Mouse (Mus musculus) midbrain, embryonic 11.5 days (tissue): ENCODE data around the gene Dynlt1b. TPM values are rescaled to one million over a fixed set of nuclear protein-coding genes. Genes with fewer than 3 reads are reported as not detected.
"Not testable (repeated sequence)": the region's sequence is repeated elsewhere in the genome, so short reads cannot be mapped to it uniquely, and the experiment has no call there.

Experiments
- ATAC-seq: fragments of 200-750 bp; cut with Nextera tagmentation; 2 replicates; pipeline ENCODE4 v1.8.0; 2017; ENCODE audit warnings: moderate TSS enrichment, moderate library complexity; ENCODE audit not compliant: low FRiP score
- DNase-seq: peaks from one replicate; pipeline ENCODE4 v3.0.0; 2015; ENCODE audit warnings: low spot score; ENCODE audit errors: missing footprints
- H3K27ac ChIP-seq: fragments of 300-500 bp; sonication (generic); 2 replicates; pipeline ENCODE4 v1.5.1; 2014; ENCODE audit warnings: low read depth, low read length
- H3K27me3 ChIP-seq: fragments of 300-500 bp; sonication (generic); 2 replicates; pipeline ENCODE4 v1.6.1; 2014; ENCODE audit warnings: mild to moderate bottlenecking, low read length, moderate library complexity, mixed read lengths; ENCODE audit not compliant: control insufficient read depth, insufficient read depth
- H3K36me3 ChIP-seq: fragments of 300-500 bp; sonication (generic); 2 replicates; pipeline ENCODE4 v1.6.1; 2014; ENCODE audit warnings: mild to moderate bottlenecking, low read length, moderate library complexity, mixed read lengths; ENCODE audit not compliant: control insufficient read depth, insufficient read depth
- H3K4me1 ChIP-seq: fragments of 300-500 bp; sonication (generic); 2 replicates; pipeline ENCODE4 v1.6.1; 2014; ENCODE audit warnings: low read length; ENCODE audit not compliant: control insufficient read depth, insufficient read depth
- H3K4me2 ChIP-seq: fragments of 300-500 bp; sonication (generic); 2 replicates; pipeline ENCODE4 v1.6.1; 2014; ENCODE audit warnings: mild to moderate bottlenecking, moderate library complexity
- H3K4me3 ChIP-seq: fragments of 300-500 bp; sonication (generic); 2 replicates; pipeline ENCODE4 v1.5.1; 2014; ENCODE audit warnings: low read depth, low read length
- H3K9ac ChIP-seq: fragments of 300-500 bp; sonication (generic); 2 replicates; pipeline ENCODE4 v1.6.1; 2014; ENCODE audit warnings: low read length
- H3K9me3 ChIP-seq: fragments of 300-500 bp; sonication (generic); 2 replicates; pipeline ENCODE4 v1.6.1; 2016; ENCODE audit warnings: low read length; ENCODE audit not compliant: control insufficient read depth
- WGBS: fragments of 180-500 bp; shearing (Covaris S2); extraction: QIAGEN DNeasy Blood & Tissue Kit; methylation state at CpG from one replicate; pipeline ENCODE4 v1.1.7; 2014; 5-methylcytosine and 5-hydroxymethylcytosine counted together
- polyA plus RNA-seq: library from polyadenylated mRNA; unstranded; fragments of >200 nt; fragmentation: Nextera tagmentation; extraction: Ambion mirVana; gene quantifications from 2 replicates; pipeline ENCODE4 v1.2.1, GENCODE M21; 2014

The Dynlt1b gene
- polyA plus RNA-seq = 673 and 680 TPM in 2 replicates

DNA sequence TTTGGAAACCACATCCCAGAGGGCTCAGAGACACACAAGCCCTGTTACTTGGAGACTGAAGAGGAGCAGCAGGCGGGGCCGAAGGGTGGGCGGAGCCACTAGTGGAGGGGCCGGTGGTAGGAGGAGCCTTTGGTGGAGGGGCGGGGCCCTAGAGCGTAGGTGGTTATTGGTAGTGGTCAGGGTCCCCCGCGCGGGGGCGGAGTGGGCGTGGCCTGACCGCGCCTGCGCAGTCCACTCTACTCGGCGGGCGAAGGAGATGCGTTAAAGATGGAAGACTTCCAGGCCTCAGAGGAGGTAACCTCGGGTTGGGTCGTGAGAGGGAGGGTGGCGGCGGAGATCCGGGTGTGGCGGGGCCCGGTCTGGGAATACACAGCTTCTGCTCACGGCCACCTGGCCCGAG lies at the start of gene Dynlt1b:
Dynlt1b (plus strand) TSS at position 168 of the 400 bp plus-strand sequence.
- under 1% methylated on average over 27 of the region's 27 CpGs for WGBS
- Histone ChIP-seq H3K4me3 (peak within 1 kb of the TSS; percentile 50), H3K27ac (peak within 1 kb of the TSS; percentile 25; the same call in 1 of the 2 replicates), H3K4me2 (peak within 1 kb of the TSS; percentile 50), H3K9ac (peak within 1 kb of the TSS; percentile 79)
- not testable (repeated sequence) for H3K36me3 ChIP-seq, H3K4me1 ChIP-seq, H3K27me3 ChIP-seq, H3K9me3 ChIP-seq
- ATAC-seq (peak; percentile 98), DNase-seq (peak; percentile 100)

DNA sequence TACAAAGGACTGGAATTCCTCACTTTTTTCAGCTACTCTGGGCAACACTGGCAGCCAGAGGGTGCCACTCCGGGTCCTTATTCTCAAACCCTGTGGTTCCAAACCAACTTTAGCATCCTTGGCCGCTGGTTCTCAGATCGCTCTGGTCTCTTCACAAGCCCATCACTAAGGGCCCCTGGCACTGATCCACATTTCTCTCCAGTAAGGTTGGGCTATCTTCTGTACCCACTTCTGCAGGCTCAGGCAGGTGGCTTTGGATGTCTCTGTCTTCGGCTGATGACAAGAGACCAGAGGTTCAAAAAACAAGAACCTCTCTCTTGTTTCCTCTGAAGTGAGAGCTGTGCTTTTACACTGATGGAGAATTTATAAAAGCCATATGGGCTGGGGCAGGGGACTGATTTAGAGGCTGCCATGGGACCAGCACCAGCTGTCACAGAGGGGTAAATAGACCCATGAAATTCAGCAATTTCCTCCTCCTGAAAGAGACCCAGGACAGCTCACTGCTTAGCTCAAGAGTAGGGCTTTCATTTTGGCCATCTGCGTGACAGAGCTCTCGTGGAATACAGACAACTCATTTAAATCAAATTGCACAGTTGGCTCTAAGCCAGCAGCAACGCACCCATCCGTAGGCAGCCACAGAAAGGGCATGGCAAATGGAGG lies 49.6 kb upstream of the Dynlt1b start:
- not testable (repeated sequence) for H3K27ac ChIP-seq, H3K9me3 ChIP-seq, H3K36me3 ChIP-seq, H3K27me3 ChIP-seq, H3K9ac ChIP-seq, H3K4me2 ChIP-seq, H3K4me1 ChIP-seq, H3K4me3 ChIP-seq, DNase-seq
- 83% methylated on average over 1 of the region's 8 CpGs for WGBS
- peak; percentile 76 for ATAC-seq

DNA sequence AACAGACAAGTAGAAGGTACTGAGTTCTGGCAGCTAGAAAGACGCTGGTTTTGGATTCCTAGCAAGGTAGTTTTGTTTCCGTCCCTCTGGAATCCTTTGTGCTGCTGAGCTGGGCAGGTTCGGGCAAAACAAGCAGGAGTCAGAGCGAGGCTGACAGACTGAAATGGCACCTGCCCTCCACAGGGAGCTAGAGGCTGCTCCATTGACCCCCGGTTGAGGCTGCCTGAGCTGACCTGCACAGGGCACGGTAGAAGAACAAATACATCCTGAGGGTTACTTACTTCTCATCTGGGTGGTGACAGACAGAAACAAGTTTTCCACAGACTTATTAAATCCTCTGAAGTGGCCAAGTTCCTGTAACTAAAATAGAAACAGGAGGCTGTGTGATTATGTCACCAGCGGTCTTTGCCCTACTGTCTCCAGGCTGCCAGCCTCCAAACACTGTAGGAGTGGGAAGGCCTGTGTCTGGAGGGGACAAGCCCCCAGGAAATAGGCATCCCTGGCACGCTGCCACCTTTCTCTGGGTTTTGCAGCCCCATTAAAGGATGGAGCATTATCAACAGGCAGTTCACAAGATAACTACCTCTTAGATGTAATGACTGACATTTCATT lies 48.7 kb upstream of the Dynlt1b start:
- WGBS = no CpG with 5 or more reads among the region's 8 CpGs

DNA sequence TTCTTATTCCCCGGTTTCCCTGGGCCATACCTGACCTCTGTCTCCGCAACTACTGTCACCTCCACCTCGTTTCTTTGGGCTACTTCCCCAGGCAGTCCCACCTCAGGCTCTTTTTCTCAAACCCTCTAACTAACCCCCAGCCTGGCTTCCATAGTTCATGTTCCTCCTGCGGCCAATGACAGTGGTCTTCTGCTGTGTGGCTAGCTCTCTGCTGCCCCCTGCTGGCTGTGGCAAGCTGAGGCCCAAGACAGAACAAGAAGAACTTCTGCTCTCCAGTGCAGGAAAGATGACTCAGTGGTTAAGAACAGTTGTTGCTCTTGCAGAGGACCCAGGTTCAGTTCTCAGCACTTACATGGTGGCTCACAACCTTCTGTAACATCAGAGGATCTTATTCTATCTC lies 43.0 kb upstream of the Dynlt1b start:
- not testable (repeated sequence) for H3K36me3 ChIP-seq, H3K4me1 ChIP-seq, H3K4me2 ChIP-seq, H3K4me3 ChIP-seq, H3K9ac ChIP-seq, H3K9me3 ChIP-seq, H3K27ac ChIP-seq, DNase-seq, H3K27me3 ChIP-seq
- peak; percentile 75 for ATAC-seq
- WGBS = no CpG with 5 or more reads among the region's 4 CpGs

More for the DNA sequence above, 48.7 kb upstream of the Dynlt1b start:
- H3K4me2 ChIP-seq, DNase-seq, H3K27ac ChIP-seq, H3K36me3 ChIP-seq, H3K9me3 ChIP-seq, H3K4me3 ChIP-seq, H3K9ac ChIP-seq, H3K27me3 ChIP-seq, H3K4me1 ChIP-seq, ATAC-seq: not testable (repeated sequence)

DNA sequence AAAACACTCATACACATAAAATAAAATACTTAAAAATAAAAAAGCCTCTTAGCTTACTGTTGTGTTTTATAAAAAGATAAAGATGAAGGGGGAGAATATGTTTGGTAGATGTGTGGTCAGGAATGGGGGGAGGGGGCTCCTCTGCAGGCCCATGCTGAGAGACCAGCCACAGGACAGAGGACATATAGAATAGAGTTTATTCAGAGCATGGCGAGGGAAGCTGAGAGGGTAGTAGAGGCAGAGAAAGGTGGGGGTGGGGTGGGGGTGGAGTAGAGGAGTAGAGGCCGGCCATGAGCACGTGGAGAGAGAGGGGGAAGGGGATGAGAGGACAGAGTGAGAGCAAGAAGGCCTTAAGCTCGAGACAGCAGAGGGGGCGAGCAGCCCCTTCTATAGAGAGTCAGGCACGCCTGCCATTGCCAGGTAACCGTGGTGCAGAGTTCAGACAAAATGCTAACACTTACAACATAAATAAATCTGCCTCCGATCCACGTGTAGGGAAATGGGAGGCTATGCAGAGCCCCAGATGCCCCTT lies 42.5 kb upstream of the Dynlt1b start:
- not testable (repeated sequence) for H3K36me3 ChIP-seq, H3K27ac ChIP-seq, DNase-seq, H3K4me1 ChIP-seq, H3K9ac ChIP-seq, H3K4me3 ChIP-seq, H3K27me3 ChIP-seq, H3K9me3 ChIP-seq, H3K4me2 ChIP-seq
- ATAC-seq = peak; percentile 52
- no CpG with 5 or more reads among the region's 9 CpGs for WGBS

DNA sequence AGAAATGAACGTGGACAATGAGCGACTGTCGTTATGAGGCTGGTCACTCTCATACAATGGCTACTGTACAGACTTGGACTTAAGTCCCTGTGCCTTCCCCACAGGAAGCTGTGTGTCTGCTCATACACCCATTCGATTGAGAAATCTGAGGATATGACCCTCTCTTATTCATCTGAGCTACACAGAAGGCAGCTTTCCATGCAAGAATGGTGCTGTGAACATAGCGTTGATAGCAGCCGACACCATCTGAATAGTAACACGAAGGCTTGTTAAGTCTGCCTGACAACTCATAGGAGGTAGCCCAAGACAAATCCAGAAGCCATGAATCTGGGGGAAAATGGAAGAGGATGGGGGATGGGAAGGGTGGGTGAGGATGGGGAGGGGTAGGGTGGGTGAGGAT lies 40.4 kb upstream of the Dynlt1b start:
- not testable (repeated sequence) for ATAC-seq, DNase-seq, H3K27ac ChIP-seq, H3K4me1 ChIP-seq, H3K4me3 ChIP-seq, H3K27me3 ChIP-seq, H3K9ac ChIP-seq, H3K36me3 ChIP-seq, H3K9me3 ChIP-seq, H3K4me2 ChIP-seq
- 86% methylated on average over 2 of the region's 7 CpGs for WGBS

DNA sequence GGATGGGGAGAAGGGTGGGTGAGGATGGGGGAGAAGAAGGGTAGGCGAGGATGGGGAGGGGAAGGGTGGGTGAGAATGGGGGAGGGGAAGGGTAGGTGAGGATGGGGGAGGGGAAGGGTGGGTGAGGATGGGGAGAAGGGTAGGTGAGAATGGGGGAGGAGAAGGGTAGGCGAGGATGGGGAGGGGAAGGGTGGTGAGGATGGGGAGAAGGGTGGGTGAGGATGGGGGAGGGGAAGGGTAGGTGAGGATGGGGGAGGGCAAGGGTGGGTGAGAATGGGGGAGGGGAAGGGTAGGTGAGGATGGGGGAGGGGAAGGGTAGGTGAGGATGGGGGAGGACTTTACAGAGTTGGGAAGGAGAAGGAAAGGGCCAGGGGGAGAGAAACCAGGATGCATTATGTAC lies 39.2 kb upstream of the Dynlt1b start:
- H3K9me3 ChIP-seq, H3K27ac ChIP-seq, H3K4me3 ChIP-seq, H3K4me1 ChIP-seq, ATAC-seq, H3K27me3 ChIP-seq, H3K4me2 ChIP-seq, H3K36me3 ChIP-seq, H3K9ac ChIP-seq: not testable (repeated sequence)
- DNase-seq = peak; percentile 72
- 88% methylated on average over 1 of the region's 2 CpGs for whole genome bisulfite sequencing

DNA sequence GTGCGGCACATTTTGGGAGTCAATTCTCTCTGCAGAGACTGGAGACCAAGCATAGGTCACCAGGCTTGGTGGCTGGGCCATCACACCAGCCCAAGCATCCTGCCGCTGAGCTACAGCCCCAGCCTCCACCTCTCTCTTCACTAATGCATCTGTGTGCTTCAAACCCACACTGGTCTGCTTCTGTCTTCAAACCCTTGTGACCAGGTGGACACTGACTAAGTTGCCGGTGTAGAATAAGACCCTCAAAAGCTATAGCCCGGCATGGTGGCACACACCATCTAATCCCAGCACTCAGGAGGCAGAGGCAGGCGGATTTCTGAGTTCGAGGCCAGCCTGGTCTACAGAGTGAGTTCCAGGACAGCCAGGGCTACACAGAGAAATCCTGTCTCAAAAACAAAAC lies 38.2 kb upstream of the Dynlt1b start:
- 88% methylated on average over 5 of the region's 6 CpGs for WGBS
- peak; percentile 73 for DNase-seq

DNA sequence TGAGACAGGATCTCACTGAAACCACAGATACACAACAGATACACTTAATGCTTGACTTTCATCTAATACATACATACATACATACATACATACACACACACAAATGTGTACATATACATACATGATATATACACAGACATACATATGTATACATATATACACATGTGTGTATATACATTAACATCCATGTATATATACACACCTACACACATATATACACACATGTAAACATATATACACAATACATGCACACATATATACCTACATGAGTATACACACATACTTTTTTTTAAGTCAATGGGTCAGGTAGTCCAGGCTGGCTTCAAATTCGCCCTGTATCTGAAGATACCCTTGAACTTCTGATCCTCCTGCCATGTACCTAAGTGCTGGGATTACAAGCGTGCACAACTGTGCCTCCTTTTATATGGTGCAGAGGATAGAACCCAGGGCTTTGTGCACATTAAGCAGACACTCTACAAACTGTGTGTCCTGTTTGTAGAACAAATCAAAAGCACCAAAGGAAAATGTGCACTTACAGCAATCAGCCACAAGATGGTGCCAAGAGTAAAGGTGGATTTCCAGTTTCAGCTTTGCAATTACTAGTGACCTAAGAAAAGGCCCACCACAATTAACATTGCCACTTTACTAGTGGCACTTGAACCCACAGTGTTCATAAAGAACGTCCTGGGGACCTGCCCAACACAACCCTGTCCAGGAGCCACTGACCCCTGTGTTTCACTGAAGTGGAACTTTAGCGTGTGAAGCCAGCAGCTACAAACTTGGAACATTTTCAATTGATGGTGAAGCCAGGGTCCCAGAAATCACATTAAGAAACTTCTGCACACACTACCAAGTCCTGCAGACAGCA lies 37.2 kb upstream of the Dynlt1b start:
- H3K4me1 ChIP-seq, H3K4me3 ChIP-seq, H3K36me3 ChIP-seq, DNase-seq, H3K9me3 ChIP-seq, H3K27ac ChIP-seq, H3K27me3 ChIP-seq, H3K9ac ChIP-seq, H3K4me2 ChIP-seq: not testable (repeated sequence)
- peak; percentile 51; the same call in 1 of the 2 replicates for ATAC-seq
- WGBS = no CpG with 5 or more reads among the region's 4 CpGs

More for the DNA sequence above, 38.2 kb upstream of the Dynlt1b start:
- not testable (repeated sequence) for H3K4me2 ChIP-seq, H3K4me1 ChIP-seq, H3K9ac ChIP-seq, ATAC-seq, H3K27ac ChIP-seq, H3K36me3 ChIP-seq, H3K9me3 ChIP-seq, H3K27me3 ChIP-seq, H3K4me3 ChIP-seq
